Mouse (Mus musculus) liver, embryonic 12.5 days (tissue): ENCODE measurements around the gene Gm20850. TPM values are rescaled to one million over a fixed set of nuclear protein-coding genes. Genes with fewer than 3 reads are reported as not detected.
"Not testable (repeated sequence)": the region's sequence is repeated elsewhere in the genome, so short reads cannot be mapped to it uniquely, and the experiment has no call there.

Source experiments
- ATAC-seq: fragments of 200-750 bp; cut with Nextera tagmentation; 2 replicates; pipeline ENCODE4 v1.8.0; 2017; ENCODE audit warnings: moderate number of reproducible peaks, mild to moderate bottlenecking, moderate library complexity
- H3K27ac ChIP-seq: fragments of 300-500 bp; sonication (generic); 2 replicates; pipeline ENCODE4 v1.5.1; 2016; ENCODE audit warnings: mild to moderate bottlenecking
- H3K27me3 ChIP-seq: fragments of 300-500 bp; sonication (generic); replicated peaks from 2 replicates; pipeline ENCODE4 v1.6.1; 2016; ENCODE audit warnings: mild to moderate bottlenecking, moderate library complexity
- H3K36me3 ChIP-seq: fragments of 300-500 bp; sonication (generic); 2 replicates; pipeline ENCODE4 v1.6.1; 2016; ENCODE audit warnings: mild to moderate bottlenecking, moderate library complexity
- H3K4me1 ChIP-seq: fragments of 300-500 bp; sonication (generic); 2 replicates; pipeline ENCODE4 v1.6.1; 2016
- H3K4me2 ChIP-seq: fragments of 300-500 bp; sonication (generic); 2 replicates; pipeline ENCODE4 v1.6.1; 2016; ENCODE audit warnings: mild to moderate bottlenecking, moderate library complexity
- H3K4me3 ChIP-seq: fragments of 300-500 bp; sonication (generic); 2 replicates; pipeline ENCODE4 v1.5.1; 2016; ENCODE audit warnings: mild to moderate bottlenecking, moderate library complexity
- H3K9ac ChIP-seq: fragments of 300-500 bp; sonication (generic); 2 replicates; pipeline ENCODE4 v1.6.1; 2016; ENCODE audit warnings: mild to moderate bottlenecking, moderate library complexity
- H3K9me3 ChIP-seq: fragments of 300-500 bp; sonication (generic); replicated peaks from 2 replicates; pipeline ENCODE4 v1.6.1; 2016; ENCODE audit warnings: mild to moderate bottlenecking, moderate library complexity
- WGBS: fragments of 180-500 bp; shearing (Covaris S2); methylation state at CpG from one replicate; pipeline ENCODE4 v1.1.7; 2016; ENCODE audit not compliant: insufficient replicate concordance; 5-methylcytosine and 5-hydroxymethylcytosine counted together
- polyA plus RNA-seq: library from polyadenylated mRNA; unstranded; fragments of >200 nt; fragmentation: Nextera tagmentation; extraction: Ambion mirVana; gene quantifications from 2 replicates; pipeline ENCODE4 v1.2.1, GENCODE M21; 2016

Gm20850 gene
- not detected in 2 replicates for polyA plus RNA-seq

DNA sequence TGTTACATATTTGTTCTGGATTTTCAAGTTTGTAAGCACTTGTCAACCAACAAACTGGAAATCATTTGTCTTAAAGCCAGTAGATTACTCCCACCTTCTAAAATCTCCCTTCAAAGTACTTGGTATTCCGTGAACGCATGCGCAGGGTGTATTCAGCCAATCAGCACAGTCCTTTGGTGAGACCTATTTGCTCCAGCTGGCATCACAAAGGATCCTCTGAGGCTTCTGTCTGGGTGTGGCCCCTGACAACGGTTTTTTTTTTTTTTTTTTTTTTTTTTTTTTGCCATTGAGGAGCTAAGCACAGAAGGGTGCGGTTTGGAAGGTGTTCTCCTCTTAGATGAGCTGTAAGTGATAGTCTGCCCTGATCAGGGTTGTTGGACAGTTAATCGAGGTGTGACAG is at the start of gene Gm20850:
Gene Gm20850 (plus strand): TSS at position 301 of the 400 bp plus-strand sequence.
- not testable (repeated sequence) for H3K9me3 ChIP-seq, H3K4me3 ChIP-seq, H3K36me3 ChIP-seq, H3K4me1 ChIP-seq, ATAC-seq, H3K9ac ChIP-seq, H3K27ac ChIP-seq, H3K4me2 ChIP-seq, H3K27me3 ChIP-seq
- WGBS: no CpG with 5 or more reads among the region's 6 CpGs
